Mouse (Mus musculus) MEL-GATA-1-ER (cell line): Measurements from ENCODE around the gene Mlx.
"Not testable (repeated sequence)": the region's sequence is repeated elsewhere in the genome, so short reads cannot be mapped to it uniquely, and the experiment has no call there.

Source experiments
- DNase-seq: peaks from one replicate; pipeline ENCODE4 v3.0.0-alpha.2; 2012; ENCODE audit warnings: low read depth; ENCODE audit errors: extremely low read depth

Mlx gene

GRCm38 (mm10) chr11:101095314-101096024 lies 8.4 kb downstream of the Mlx start, which contains the start of gene Psmc3ip:
TSS of gene Psmc3ip (minus strand) at chr11:101095436.
- peak; percentile 67 for DNase-seq

DNA sequence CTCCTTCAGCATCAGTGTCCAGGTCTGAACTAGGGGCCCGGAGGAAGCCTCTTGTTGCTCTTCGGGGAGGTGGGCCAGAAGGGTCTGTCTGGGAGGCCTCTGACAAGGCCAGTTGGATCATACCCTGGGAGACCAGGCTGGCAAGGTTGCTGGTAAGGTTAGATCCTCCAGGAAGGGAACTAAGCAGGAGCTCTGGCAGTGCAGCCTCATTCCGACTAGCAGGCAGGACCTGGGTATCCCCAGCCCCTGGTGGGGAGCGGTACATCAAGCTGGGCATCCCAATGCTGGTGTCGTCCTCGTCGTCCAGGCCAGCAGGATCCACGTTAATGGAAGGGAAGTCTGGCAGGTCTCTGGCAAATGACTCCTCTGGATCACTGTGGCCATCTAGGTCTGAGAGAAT lies 11.2 kb downstream of the Mlx start:
- DNase-seq: no peak

GRCm38 (mm10) chr11:101103011-101103410 lies 15.9 kb downstream of the Mlx start:
- DNase-seq: no peak

DNA sequence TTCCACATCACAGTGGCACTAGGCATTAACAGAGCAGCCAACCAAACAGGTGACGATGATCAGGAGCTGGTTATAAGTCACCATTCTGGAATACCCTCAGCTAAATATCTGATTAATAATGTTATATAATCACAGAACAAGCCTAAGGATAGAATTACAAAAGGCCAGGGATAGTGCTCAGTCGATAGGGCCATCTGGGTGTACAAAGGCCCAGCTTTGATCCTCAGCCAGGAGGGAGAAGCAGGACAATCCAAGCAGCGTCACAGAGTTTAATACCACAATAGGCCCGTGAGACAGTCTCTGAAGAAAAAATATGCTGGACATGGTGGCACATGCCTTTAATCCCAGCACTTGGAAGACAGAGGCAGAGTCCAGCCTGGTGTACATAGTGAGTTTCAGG lies 22.3 kb downstream of the Mlx start:
- no peak for DNase-seq

DNA sequence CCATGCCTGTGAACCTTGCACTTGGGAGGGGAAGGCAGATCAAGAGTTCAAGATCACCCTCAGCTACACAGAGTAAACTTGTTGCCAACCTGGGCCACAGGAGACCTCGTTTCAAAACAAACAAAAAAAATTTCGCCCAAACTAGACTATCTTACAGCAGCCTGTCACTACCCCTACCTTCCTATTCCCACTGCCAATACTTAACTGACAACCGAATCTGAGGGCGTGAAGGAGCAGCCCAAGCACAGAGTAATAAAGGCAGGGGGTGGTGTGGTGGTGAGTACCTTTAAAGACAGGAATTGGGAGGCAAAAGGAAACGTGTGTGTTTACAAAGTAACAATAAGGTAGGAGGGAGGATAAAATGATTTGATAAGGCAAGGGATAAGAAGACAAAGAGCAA lies 23.6 kb downstream of the Mlx start:
- no peak for DNase-seq

DNA sequence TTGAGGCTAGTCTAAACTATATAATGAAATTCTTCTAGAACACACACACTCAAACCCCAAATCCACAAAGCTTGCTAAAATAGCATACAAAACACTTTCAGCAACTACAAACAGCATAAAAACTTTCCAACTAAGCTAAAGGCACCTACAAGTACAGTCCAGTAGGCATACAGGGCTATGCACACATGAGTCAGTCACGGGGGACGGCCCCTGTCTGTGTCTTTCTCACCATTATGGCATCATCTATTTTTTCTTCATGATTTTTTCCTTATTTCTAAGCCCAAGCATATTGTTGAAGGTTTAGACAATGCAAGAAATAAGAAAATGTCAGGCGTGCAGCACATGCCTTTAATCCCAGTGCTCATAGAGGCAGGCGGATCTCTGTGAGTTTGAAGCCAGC lies 24.1 kb downstream of the Mlx start:
- DNase-seq: no peak

- DNase-seq: no peak
These were observed 25.1 kb downstream of the Mlx start for GRCm38 (mm10) chr11:101112186-101112585.

GRCm38 (mm10) chr11:101115564-101115963 lies 28.5 kb downstream of the Mlx start:
- no peak for DNase-seq

GRCm38 (mm10) chr11:101118105-101118504 lies 31.0 kb downstream of the Mlx start:
- DNase-seq: no peak

DNA sequence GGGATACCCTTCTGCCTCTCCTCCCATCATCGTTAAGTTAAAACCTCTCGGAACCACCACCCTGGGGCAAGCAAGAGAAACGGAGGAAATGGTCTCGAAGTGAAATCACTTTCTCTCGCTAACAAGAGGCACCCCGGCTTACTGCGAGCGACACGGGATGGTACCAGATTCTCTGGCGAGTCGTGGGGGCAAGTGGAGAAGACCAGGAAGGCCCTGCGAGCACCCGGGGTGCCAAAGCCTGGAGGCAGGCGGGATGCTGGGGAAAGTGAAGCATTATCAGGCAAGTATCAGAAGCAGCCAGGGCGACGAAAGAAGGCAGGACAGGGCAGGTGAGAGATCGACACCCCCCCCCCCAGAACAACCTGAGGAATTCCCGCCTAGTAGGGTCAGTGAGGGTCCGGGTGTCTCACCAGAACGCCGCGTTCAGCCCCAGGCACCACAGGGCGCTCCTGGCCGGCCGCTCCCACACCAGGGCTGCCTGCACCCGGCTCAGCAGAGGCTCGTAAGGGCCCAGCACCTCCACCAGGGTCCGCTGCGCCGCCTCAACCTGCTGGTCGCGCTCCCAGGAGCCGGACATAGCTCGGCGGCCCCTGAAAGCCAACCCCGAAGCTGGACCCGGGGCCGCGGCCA lies 32.2 kb downstream of the Mlx start:
- DNase-seq: no peak

DNA sequence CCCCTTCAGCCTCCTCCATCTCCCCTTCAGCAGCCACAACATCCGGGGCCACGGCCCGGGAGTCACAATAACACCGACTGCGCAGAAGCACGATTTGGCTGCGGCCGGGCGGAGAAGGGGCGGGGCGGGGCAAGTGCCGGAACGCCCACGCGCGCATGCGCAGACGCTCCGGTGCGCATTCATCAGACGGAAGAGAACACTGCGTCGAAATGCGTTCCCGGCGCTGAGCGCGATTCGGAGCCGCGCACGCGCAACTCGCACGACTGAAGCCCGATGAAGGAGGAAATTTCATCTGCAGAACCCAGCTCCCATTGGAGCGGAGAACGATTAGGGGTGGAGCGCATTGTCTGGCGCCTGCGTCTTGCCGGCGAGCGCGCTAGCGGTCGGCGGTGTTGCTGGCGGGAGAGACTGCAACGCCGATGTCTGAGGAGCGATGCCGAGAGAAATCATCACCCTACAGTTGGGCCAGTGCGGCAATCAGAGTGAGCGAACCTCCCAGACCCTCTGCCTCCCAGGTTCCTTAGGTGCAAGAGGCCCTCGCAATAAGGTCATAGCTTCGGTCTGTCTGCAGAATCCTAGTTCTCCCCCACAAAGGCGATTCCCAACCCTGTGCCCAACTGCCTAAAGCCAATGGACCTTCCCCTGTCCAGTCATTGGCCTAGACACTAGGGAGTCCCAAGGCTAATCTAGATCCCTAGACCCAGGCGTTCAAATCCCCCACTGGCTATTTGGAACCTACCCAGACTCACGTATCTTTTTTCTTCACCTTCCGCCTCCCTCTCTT lies 32.9 kb downstream of the Mlx start, which contains the start of the genes Retreg3 and Tubg1:
TSS of gene Retreg3 (minus strand) at position 133 of the 784 bp plus-strand sequence.
TSS of gene Tubg1 (plus strand) at position 178 of the 784 bp plus-strand sequence.
- peak; percentile 96 for DNase-seq

GRCm38 (mm10) chr11:101120545-101121188 lies 33.6 kb downstream of the Mlx start:
- no peak for DNase-seq

DNA sequence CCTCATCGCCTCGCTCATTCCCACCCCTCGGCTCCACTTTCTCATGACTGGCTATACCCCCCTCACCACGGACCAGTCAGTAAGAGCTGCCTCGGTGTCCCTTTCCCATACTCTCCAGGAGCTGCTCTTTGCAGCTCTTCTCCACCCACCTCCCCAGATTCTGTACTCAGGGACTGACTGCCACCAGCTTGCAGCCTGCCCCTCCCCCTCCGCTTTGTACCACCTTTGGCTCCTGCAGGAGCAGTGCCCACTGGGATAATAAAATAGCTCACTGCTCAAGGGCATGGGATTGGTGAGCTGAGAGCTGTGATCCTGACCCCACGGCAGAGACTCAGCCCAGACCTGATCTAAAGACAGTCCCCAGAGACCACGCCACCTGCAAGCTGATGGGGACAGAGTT lies 37.4 kb downstream of the Mlx start:
- DNase-seq: not testable (repeated sequence)

DNA sequence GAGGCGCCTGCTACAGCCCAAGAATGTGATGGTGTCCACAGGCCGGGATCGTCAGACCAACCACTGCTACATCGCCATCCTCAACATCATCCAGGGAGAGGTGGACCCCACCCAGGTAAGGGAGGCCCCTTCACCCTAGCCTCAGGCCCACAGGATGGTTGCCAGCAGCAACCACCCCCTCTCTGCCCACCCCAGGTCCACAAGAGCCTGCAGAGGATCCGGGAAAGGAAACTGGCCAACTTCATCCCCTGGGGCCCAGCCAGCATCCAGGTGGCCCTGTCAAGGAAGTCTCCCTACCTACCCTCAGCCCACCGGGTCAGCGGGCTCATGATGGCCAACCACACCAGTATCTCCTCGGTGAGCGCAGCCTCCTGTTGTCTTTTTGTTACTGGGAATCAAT lies 37.9 kb downstream of the Mlx start:
- not testable (repeated sequence) for DNase-seq

- DNase-seq: no peak
These were observed 40.0 kb downstream of the Mlx start for GRCm38 (mm10) chr11:101127075-101127474.

DNA sequence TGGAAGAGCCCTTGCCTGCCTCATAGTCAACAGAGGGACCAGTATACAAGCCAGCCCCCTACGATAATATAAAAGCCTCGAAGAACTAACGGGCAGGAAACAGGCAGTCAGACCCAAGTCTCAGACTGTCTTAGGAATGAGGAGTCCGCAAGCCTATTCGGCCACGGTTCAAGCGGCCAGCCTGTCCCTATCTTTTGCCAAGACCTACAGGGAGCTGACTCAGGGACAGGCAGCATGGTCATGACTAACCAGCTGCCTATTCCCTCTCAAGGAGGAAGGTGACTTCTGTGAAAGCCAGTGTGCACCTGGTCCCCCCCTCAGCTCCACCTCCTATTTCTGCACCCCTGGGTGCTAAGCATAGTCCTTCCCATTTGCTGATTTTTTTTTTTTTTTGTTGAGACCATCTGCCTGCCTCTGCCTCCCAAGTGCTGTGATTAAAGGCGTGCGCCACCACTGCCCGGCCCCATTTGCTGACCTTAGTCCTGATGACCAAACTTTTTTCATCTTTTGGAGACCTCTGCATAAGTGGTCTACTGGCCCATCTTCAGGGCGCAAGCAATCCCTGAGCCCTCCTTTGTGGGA lies 42.0 kb downstream of the Mlx start:
- no peak for DNase-seq

DNA sequence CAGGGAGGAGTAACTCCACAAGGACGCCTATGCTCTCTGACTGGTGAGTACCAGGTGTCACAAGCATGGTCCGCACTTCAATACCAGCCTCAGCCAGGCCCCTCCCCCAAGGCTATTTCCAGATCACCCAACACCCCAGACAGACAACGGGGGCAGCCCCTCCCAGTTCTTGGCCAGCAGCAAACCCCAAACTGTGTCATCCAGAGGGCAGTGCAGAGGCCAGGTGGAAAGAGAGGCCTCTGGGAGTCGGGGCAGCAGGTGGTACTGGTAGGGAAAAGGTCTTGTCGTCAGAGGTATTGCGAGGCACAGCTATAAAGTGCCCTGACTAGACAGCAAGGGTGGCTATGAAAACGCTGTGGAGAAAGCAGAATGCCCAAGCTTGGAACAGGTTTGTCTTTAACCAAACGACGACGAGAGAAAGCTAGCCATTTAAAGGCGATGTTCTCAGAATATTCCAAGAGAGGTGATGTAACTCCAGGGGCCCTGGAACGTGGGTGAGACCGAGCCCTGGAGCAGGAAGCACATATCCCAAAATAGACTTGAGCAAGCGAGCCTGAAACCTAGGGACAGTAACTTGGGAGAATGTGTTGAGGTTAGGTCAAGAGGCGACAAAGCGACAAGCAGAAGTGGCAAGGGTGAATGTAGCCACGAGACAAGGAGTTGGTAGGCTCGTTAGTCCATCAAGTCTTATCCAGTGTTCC lies 43.1 kb downstream of the Mlx start:
- no peak for DNase-seq

GRCm38 (mm10) chr11:101131187-101131586 lies 44.1 kb downstream of the Mlx start:
- peak; percentile 41 for DNase-seq

- DNase-seq: no peak
These were observed 44.6 kb downstream of the Mlx start for GRCm38 (mm10) chr11:101131701-101132100.

GRCm38 (mm10) chr11:101133037-101133436 lies 46.0 kb downstream of the Mlx start:
- no peak for DNase-seq
